Mouse (Mus musculus) kidney, postnatal 14 days (tissue): ENCODE measurements around the gene Aldh5a1.

Experiments used
- DNase-seq: peaks from one replicate; pipeline ENCODE4 v3.0.0; 2022; ENCODE audit warnings: mixed read lengths

The Aldh5a1 gene

GRCm38 (mm10) chr13:24930591-24930990 lies 6.9 kb downstream of the Aldh5a1 start:
- no peak for DNase-seq

GRCm38 (mm10) chr13:24923991-24924390 lies 13.5 kb downstream of the Aldh5a1 start:
- no peak for DNase-seq

DNA sequence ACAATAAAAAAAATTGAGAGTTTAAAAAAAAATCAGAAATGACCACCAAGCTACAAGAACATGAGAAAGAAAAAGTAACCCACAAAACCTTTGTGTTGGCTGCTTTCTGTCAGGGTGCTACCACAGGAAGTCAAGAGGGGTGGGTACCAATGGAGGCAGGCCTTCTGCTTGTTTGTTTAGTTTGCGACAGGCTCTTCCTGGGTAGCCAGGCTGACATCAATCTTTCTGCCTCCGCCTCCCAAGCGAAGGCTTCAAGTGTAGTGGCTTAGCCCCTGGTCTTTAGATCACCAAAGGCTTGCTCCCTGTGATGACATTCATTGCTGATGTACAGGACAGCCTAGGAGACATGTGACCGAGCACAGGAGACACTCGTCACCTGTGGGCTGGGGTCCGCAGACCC lies 16.2 kb downstream of the Aldh5a1 start:
- DNase-seq: no peak

DNA sequence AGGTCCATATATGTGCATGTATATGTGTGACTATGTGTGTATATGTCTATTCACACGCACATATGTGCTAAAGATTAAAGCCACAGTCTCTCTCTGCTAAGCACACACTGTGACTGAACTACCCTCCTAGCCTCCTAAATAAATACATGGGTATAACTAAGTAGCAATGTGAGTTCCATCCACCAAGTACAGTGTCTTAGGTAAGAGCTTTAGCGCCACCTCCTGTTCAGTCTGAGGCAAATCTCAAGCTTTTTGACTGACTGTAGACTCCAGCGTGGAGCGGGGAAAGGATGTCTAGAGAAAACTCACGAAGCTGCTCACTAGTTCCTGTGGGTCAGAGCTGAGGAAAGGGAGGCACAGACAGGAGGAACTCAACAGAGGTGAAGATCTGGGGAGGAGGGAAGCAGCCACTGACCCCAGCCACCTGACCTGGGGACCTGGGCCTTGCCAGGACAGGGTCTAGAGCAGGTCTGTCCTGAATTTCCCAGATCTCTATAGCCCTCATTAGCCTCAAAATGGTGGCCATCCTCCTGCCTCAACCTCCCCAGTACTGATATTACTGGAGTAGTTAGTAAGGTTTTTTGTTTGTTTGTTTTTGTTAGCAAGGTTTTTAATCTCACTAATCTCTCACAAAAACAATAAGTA lies 17.0 kb downstream of the Aldh5a1 start:
- DNase-seq: peak; percentile 67

DNA sequence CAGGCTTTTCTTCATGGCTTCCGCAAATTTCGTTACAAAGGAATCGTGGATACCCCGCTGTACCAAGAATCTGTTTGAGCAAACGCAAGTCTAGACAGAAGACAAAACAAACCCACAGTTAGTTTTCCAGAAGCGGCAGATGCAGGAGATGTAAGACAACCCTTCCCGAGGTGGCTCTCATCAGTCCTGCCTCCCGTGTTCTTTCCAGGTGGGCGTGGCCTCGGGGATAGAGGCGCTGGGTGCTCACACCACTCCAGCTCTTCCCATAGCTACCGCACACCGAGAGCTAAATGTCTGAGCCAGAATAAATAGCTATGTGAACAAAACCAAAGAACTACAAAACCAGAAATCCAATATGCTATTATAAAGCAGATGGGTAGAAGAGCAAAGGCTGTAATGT lies 21.6 kb downstream of the Aldh5a1 start:
- no peak for DNase-seq

GRCm38 (mm10) chr13:24914915-24915314 lies 22.5 kb downstream of the Aldh5a1 start:
- no peak for DNase-seq

GRCm38 (mm10) chr13:24913576-24913975 lies 23.9 kb downstream of the Aldh5a1 start:
- no peak for DNase-seq

DNA sequence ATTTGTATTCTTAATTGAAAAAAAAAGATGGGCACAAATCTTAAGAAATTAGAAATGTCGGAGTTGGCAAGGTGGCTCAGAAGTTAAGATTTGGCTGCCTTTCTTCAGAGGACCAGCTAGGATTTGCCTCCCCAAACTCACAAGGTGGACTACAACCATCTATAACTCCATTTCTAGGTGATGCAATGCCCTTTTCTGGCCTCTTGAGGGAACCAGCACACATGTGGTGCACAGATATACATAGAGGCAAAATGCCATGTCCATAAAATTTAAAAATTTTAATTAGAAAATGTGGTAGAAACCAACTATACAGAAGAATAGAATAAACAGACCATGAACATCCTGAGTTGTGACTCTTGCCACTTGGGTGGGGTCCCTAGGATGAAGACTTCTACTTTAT lies 28.3 kb downstream of the Aldh5a1 start:
- no peak for DNase-seq

GRCm38 (mm10) chr13:24906831-24907570 lies 30.5 kb downstream of the Aldh5a1 start:
- DNase-seq: peak; percentile 71

GRCm38 (mm10) chr13:24905422-24905821 lies 32.0 kb downstream of the Aldh5a1 start:
- DNase-seq: no peak

DNA sequence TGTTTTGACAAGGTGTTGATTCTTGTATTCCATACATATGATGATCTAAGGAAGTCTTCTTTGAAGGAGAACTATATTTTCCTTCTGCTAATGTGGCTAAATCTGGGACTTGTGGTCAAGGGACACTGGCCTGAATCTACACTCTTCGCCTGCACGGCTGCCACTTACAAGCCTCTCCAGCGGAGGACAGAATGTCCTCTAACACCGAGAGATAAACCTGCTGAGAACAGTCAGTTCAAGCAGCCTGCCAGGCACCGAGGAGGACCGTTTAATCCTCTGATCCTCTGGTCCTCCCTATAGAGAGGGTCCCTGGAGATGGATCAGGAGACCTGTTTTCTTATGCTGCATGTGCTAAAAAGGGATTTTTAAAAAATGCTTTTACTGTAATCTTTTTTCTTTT lies 34.0 kb downstream of the Aldh5a1 start:
- DNase-seq: no peak

DNA sequence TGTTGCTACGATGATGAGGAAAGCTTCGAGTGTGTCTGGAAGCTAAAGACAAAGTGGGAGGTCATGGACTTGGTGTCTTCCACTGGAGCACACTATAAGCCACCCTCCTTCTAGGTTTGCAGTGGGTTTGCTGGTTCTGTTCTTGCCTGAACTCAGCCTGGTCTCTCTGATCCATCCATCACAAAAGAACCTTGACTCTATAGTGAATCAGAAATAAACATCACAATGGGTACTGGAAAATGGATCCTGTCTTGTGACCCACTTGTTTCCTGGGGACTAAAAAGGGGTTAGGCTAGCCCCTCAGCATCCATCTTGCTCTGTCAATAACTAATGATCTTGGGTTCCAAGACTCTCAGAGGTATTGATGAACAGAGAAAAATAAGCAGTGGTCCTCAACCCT lies 35.5 kb downstream of the Aldh5a1 start:
- DNase-seq: no peak

GRCm38 (mm10) chr13:24893880-24894279 lies 43.6 kb downstream of the Aldh5a1 start:
- DNase-seq: peak; percentile 64

DNA sequence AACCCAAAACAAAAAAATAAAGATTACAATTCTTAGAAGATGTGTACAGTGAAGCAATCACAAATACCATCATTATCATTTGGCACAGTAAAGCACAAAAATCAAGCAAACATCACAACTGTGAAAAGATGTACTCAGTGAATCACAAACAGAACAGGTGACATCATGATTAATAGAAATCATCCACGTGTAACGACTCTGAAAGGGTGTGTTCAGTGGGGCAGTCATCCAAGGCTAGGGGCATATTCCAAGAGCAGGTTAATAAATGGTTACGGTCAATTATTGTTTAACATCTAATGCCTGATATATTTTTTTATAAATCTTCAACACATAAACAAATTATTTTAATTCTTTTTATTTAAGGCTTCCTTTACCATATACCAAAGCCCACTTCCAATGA lies 44.9 kb downstream of the Aldh5a1 start:
- DNase-seq: peak; percentile 66

- peak; percentile 79 for DNase-seq
Measured at GRCm38 (mm10) chr13:24889554-24889953, 47.9 kb downstream of the Aldh5a1 start.

DNA sequence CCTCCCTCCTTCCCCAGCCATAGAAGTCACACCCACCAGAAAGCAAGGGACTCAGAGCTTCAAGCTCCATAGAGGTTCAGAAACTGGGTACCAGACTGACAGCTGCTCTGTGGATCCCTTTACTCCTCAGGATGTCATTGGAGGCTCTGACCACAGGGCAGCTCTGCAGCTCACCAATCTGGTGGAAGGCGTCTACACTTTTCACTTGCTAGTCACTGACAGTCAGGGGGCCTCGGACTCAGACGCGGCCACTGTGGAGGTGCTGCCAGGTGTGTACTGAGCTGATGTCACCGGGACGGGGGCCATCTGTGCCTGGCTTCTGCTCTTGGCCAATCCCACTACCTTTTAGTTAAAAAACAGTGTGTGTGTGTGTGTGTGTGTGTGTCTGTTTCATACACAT lies 55.0 kb downstream of the Aldh5a1 start:
- DNase-seq: peak; percentile 52

DNA sequence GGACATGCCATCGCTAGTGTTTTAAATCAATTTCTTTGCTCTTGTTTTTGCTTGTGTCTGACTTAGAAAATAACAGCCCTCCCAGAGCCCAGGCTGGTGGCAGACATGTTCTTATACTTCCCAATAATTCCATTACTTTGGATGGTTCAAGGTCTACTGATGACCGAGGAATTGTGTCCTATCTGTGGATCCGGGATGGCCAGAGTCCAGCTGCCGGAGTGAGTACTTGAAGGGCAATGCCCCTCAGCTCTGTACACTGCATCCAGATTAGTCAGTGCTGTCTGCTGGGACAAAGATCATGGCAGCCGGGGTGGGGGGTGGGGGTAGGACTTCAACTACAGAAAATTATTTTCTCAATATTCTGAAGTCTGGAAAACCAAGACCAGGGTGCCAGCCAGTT lies 56.8 kb downstream of the Aldh5a1 start:
- DNase-seq: peak; percentile 73

- DNase-seq: no peak
Measured at GRCm38 (mm10) chr13:24880208-24880607, 57.3 kb downstream of the Aldh5a1 start.

GRCm38 (mm10) chr13:24879359-24880040 lies 58.0 kb downstream of the Aldh5a1 start:
- peak; percentile 88 for DNase-seq

- no peak for DNase-seq
Measured at GRCm38 (mm10) chr13:24868233-24868632, 69.2 kb downstream of the Aldh5a1 start.

DNA sequence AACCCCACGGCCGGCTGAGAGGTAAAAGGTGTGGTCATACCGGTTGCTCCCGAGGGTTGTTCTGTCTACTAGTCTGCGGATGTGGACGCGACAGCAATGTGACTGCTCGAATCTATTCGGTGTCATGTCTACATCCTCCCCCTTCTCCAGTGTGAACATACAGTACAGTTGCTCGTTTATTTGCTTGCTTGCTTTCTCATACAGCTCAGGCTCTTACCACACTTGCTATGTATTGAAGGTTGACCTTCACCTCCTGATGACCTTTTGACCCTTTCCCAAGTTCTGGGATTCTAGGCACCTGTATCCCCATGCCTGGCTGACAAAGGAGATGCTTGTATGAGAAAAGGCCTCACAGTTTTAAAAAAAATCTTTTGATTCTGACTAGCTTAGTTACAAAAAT lies 69.7 kb downstream of the Aldh5a1 start:
- DNase-seq: no peak

DNA sequence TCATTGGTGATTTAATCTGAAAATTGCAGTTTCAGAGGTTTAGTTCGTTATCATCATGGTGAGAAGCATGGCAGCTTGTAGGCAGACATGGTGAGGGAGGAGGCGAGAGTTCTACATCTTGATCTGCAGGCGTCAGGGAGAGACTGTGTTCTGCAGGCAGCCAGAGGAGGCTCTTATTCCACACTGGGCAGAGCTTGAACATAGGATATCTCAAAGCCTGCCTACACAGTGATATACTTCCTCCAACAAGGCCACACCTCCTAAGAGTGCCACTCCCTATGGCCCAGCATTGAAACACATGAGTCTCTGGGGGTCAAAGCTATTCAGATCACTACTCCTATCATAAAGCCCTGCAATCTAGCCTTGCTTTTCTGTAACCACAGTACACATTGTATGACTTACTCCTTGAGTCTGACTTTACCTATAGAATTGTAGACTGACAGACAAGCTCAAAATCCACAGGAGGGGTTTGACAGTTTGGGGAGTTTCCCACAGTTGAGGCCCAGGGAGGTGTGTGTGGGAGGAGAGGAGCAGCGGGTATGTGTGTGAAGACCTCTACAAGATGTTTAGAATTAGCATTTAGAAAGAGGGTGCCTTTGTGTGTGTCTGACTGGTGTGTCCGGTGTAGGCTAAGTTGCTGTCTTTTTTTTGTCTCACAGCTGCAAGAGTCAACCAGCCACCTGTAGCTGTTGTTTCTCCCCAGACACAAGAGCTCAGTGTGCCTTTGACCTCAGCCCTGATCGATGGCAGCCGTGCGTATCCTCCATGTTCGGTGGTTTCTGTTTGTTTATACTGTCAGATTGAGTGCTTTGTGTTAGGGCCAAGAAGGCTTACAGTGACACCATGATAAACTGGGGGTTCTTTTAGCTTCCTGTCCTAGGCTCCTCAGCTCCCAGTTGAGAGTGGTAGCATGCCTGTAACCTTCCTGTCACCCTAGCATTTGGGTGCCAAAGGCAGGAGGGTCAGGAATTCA lies 70.7 kb downstream of the Aldh5a1 start:
- no peak for DNase-seq

DNA sequence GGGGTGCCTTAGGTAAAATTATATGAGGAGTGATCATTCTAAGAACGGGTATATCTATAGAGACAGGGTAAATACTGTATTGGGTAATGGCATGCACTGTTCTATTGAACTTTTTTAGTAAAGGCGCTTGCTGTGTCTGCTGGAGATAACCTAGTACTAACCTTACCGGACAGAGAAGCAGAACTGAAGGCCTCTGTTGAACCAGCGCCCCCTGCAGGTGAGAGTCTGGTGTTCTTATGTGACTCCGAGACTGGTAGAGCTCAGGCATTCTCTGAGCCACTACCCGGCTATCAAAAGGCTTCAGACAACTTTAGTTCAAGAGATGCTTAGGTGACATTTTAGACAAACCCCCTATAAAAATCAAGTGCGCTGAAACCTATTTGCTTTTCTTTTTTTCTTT lies 74.9 kb downstream of the Aldh5a1 start:
- peak; percentile 32 for DNase-seq
